Mouse (Mus musculus) mature B cell (primary cell): ENCODE measurements around the gene Npas2.

Experiments used
- in situ Hi-C: fragments of 300-500 bp; cut with MboI; formaldehyde crosslinking; loops from 2 replicates; pipeline ENCODE4 v1.14.3; 2019

The Npas2 gene

DNA sequence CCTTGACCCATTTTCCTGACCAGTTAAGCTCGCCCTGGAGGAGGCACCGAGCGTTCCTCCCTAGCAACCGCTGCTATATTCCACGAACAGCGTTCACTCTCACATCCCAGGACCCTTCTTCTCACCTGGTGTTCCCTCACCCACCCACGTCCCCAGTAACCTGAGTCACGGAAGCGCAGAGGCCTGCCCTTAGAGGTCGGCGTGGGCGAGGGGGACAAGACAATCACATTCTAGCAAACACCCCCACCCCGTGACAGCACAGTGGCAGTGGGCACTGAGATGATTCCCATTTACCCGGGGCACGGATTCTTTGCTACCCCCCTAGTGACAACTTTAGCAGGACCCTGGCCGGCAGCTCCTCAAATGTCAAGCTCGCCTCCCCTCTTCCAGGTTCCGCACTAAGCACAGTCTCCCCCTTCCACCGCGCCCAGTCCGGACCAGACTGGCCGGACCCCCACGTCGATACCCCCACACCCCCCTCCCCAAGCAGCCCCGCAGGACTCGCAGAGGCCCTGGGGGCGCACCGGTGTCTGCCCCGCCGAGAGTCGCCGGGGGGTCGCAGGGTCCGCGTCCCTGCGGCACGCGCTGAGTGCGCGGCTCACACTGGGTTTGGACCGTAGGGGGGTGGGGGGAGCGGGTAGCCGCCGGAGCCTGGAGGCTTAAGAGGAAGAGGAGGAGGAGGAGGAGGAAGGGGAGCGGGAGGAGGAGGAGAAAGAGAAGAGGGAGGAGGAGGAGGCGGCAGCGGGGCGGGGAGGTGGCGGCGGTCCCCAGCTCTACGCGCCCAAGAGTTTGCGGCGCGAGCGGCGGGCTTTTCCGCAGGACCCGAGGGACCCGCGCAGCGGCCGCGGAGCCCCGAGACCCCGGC lies at the start of gene Npas2:
Npas2 (plus strand) TSS at position 735 of the 865 bp plus-strand sequence.
- in situ Hi-C loops, result no loop called here

- in situ Hi-C loops, result no loop called here
Measured at GRCm38 (mm10) chr1:39156778-39157177, 36.8 kb upstream of the Npas2 start.

GRCm38 (mm10) chr1:39160167-39160566 lies 33.4 kb upstream of the Npas2 start:
- in situ Hi-C loops, result no loop called here

- in situ Hi-C loops, result no loop called here
Measured at GRCm38 (mm10) chr1:39163077-39163476, 30.5 kb upstream of the Npas2 start.

DNA sequence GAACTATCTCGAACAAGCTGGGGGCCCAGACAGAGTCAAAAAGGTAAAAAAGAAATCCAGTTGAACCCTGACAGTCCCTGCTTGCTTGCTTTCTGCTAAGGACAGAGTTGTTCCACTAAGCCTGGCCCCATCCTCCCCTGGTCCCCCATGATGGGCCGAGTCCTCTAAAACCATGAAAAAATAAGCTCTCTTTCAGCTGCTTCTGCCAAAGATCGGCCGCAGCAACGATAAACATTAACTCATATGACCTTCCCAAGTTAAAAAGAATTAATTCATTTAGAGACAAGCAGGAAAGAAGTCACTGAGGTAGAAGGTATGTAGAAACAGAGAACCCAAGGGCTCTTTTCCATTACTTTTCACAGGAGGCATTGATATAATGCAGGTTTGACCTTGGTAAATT lies 16.8 kb upstream of the Npas2 start:
- in situ Hi-C loops, result no loop called here

DNA sequence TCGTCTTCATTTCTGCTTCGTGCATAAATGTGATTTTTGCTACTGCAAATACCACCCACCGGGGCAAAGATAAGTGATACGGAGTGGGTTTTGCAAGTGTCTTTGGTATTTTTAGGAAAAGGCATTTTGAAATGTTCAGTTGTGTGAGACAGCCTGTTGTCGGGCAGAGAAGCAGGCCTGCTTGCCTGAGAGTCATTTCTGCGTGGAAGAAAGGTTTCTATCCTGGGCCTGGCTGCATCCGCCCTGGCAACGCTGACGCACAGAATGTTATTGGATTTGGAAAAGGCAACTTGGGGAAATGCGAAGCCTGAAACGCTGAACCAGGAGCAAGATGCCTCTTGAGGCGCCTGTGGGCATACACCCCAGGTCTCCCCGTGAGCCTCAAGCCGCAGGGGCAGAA lies 16.3 kb upstream of the Npas2 start:
- in situ Hi-C loops, result no loop called here

- in situ Hi-C loops, result no loop called here
Measured at GRCm38 (mm10) chr1:39179806-39180205, 13.7 kb upstream of the Npas2 start.

GRCm38 (mm10) chr1:39180517-39180916 lies 13.0 kb upstream of the Npas2 start:
- in situ Hi-C loops, result no loop called here

DNA sequence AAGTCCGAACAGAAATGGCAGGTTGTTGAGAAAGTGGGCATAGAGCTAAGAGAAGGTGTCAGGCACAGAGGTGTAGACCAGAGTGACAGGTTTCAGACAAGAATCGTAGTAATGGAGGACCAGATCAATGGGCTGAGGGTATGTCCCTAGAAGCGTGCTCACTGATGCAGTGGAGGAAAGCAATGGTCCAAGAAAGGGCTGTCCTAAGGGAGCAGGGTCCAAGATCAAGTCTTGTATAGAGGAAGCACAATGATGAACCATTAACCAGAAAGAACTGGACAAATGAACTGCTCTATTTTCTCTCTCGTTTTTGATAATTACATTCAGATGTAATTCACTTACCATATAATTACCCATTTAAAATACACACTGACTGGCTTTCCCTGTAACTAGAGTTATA lies 11.6 kb upstream of the Npas2 start:
- in situ Hi-C loops, result no loop called here

DNA sequence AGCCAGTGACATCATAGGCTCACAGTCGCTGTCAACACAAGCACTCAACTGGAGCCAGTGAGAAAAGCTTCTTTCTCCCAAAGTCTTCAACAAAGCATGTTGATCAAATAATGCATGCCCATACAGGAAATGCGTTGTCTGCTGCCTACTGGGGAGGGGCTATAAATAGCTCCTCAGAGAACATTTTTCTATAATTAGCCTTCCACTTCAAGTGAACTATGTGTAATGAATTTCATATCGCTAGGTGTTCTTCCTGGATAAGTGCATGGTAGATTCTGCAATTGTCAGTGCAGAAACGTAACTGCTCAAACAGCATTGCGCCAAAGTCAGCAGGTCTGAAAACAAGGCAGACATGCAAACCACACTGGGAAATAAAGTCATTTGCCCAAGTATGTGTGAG lies 7.7 kb upstream of the Npas2 start:
- in situ Hi-C loops, result no loop called here

- in situ Hi-C loops, result no loop called here
Measured at GRCm38 (mm10) chr1:39186711-39187437, 6.7 kb upstream of the Npas2 start.

GRCm38 (mm10) chr1:39191122-39191521 lies 2.4 kb upstream of the Npas2 start:
- in situ Hi-C loops, result no loop called here

DNA sequence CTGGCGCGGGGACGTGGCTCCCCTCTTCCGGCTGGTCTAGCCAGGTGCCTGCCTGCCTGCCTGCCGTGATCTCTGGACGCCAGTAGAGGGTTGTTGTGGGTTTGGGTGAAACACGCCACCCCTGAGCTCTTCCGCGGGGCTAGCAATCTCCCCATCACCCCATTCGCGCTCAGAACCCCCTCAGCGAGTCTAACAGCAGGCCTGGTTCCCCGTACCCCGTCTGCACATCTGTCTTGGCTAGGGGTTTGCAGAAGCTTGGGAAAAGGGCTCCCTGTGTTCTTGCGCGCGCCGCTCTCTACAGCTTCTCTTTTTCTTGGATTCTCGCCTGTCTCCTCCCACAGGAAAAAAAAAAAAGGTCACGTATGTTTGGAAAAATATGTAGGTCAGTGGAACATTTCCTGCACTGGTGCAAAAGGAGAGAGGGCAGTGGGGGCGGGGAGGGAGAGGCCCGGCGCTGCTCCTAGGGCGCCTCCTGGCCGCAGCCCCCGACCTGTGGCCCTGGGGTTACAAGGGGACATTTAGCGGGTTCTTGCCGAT lies 1.0 kb upstream of the Npas2 start:
- in situ Hi-C loops, result no loop called here

- in situ Hi-C loops, result no loop called here
Measured at GRCm38 (mm10) chr1:39193862-39194675, 538 bp downstream of the Npas2 start.

GRCm38 (mm10) chr1:39194959-39195358 lies 1.4 kb downstream of the Npas2 start:
- in situ Hi-C loops, result no loop called here

- in situ Hi-C loops, result no loop called here
Measured at GRCm38 (mm10) chr1:39196126-39196525, 2.6 kb downstream of the Npas2 start.

- in situ Hi-C loops, result no loop called here
Measured at GRCm38 (mm10) chr1:39196676-39197375, 3.3 kb downstream of the Npas2 start.

GRCm38 (mm10) chr1:39205021-39205420 lies 11.5 kb downstream of the Npas2 start:
- in situ Hi-C loops, result no loop called here

DNA sequence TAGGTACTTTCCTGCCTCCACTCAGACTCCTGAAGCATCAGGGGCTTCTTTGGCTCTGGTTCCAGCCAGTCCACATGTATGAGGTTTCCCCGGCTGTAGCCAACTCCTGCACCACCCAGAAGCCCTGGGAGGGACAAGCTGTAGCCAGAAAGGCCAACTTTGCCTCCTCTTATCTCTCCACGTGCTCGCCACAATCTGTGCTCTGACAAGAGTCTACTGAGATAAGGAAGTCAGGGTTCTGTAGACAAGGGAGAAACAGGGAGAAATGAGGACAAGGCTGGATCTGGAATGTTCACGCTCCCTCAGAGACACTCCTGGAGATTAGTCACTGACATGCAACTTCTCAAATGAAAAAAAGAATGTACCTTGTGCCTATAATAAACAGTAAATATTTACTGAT lies 12.2 kb downstream of the Npas2 start:
- in situ Hi-C loops, result no loop called here

GRCm38 (mm10) chr1:39206942-39207341 lies 13.4 kb downstream of the Npas2 start:
- in situ Hi-C loops, result no loop called here

- in situ Hi-C loops, result no loop called here
Measured at GRCm38 (mm10) chr1:39210928-39211327, 17.4 kb downstream of the Npas2 start.
